Comparison of ENCODE assay signal across 8 mouse cellular contexts in genomic region chr5:121545793-121546529, GRCm38 (mm10). TPM values are rescaled to one million over a fixed set of nuclear protein-coding genes. Genes with fewer than 3 reads are reported as not detected.
DNase-seq lines count a peak whose midpoint lies in the region; ATAC-seq and TF ChIP-seq lines count a peak whose summit lies in the region.

Gene Mapkapk5, minus strand, starts transcription at chr5:121545905.

- H3K4me1 ChIP-seq in heart, embryonic 11.5 days (ENCODE audit: control insufficient read depth, insufficient read depth, low read length): peaks cover 9% of the 10 kb centered on the region
- H3K4me1 ChIP-seq in kidney, embryonic 16.5 days (ENCODE audit: insufficient read depth, low read length): peaks cover 17% of the 10 kb centered on the region
- peaks cover 14% of the 10 kb centered on the region for H3K4me1 ChIP-seq in liver, adult 2 months (ENCODE audit: control insufficient read depth, insufficient read depth, low read length)

- peak; percentile 99 for DNase-seq in B cell, adult 2 months
- DNase-seq in brain, adult 2 months (ENCODE audit: low read depth, low spot score): peak; percentile 98
- peak; percentile 80 for DNase-seq in liver, adult 2 months (ENCODE audit: extremely low read depth, low read depth, low spot score)
- DNase-seq in splenic B cell, adult 2 months (ENCODE audit: low read depth, low spot score): peak; percentile 97

- TF ChIP-seq POLR2A in liver, adult 2 months (IDR thresholded peaks at IDR 0.05; ENCODE audit: extremely low read depth, insufficient read depth, low read length): 0 out of 2 replicates have a peak, but pooled peaks have one; percentile 28
- peak; percentile 86 for TF ChIP-seq POLR2A in myocyte (IDR thresholded peaks at IDR 0.05; ENCODE audit: insufficient read length, low read depth)

- ATAC-seq in erythroblast, adult 5-6 weeks (replicated peaks; ENCODE audit: low FRiP score, poor library complexity, severe bottlenecking): peak; percentile 94
- ATAC-seq in heart, embryonic 11.5 days (replicated peaks; ENCODE audit: insufficient number of reproducible peaks, low FRiP score, low TSS enrichment): peak; percentile 92
- ATAC-seq in kidney, embryonic 16.5 days (ENCODE audit: low FRiP score, low TSS enrichment): peak; percentile 95

- H3K27ac ChIP-seq in heart, embryonic 11.5 days (ENCODE audit: low read depth, low read length): peak within 1 kb of the TSS; percentile 91
- H3K27ac ChIP-seq in kidney, embryonic 16.5 days (ENCODE audit: low read length): peak within 1 kb of the TSS; percentile 93
- H3K27ac ChIP-seq in liver, adult 2 months (replicated peaks; ENCODE audit: insufficient read depth, low read depth, low read length): peak within 1 kb of the TSS; percentile 84

- H3K36me3 ChIP-seq in heart, embryonic 11.5 days (ENCODE audit: control insufficient read depth, insufficient read depth, low read length): no peaks in the 10 kb centered on the region
- no peaks in the 10 kb centered on the region for H3K36me3 ChIP-seq in kidney, embryonic 16.5 days (ENCODE audit: insufficient read depth, low read length)
- no peaks in the 10 kb centered on the region for H3K36me3 ChIP-seq in liver, adult 2 months (ENCODE audit: control insufficient read depth, insufficient read depth, low read length)
- no peaks in the 10 kb centered on the region for H3K36me3 ChIP-seq in myocyte (ENCODE audit: control insufficient read depth, insufficient read depth)
- no peaks in the 10 kb centered on the region for H3K36me3 ChIP-seq in splenic B cell, adult 2 months (ENCODE audit: control insufficient read depth, insufficient read depth, low read length, poor library complexity, severe bottlenecking)

- WGBS in heart, embryonic 11.5 days (ENCODE audit: insufficient replicate concordance): 2% methylated on average over 55 of the region's 55 CpGs
- WGBS in kidney, embryonic 16.5 days: 1% methylated on average over 55 of the region's 55 CpGs
- WGBS in liver, adult 2 months: under 1% methylated on average over 52 of the region's 55 CpGs

- H3K27me3 ChIP-seq in heart, embryonic 11.5 days (ENCODE audit: control insufficient read depth, insufficient read depth, low read length): no peaks in the 10 kb centered on the region
- no peaks in the 10 kb centered on the region for H3K27me3 ChIP-seq in kidney, embryonic 16.5 days (ENCODE audit: insufficient read depth, low read length)
- no peaks in the 10 kb centered on the region for H3K27me3 ChIP-seq in liver, adult 2 months (ENCODE audit: control insufficient read depth, insufficient read depth, low read length)
- H3K27me3 ChIP-seq in myocyte (ENCODE audit: control insufficient read depth, insufficient read depth, insufficient read length): no peaks in the 10 kb centered on the region
- no peaks in the 10 kb centered on the region for H3K27me3 ChIP-seq in splenic B cell, adult 2 months (ENCODE audit: control insufficient read depth, insufficient read depth, low read length, poor library complexity, severe bottlenecking)

- peak within 1 kb of the TSS; percentile 93 for H3K4me2 ChIP-seq in heart, embryonic 11.5 days
- H3K4me2 ChIP-seq in kidney, embryonic 16.5 days (replicated peaks; ENCODE audit: low read depth, low read length): peak within 1 kb of the TSS; percentile 91
- peak within 1 kb of the TSS; percentile 84 for H3K4me2 ChIP-seq in myocyte (ENCODE audit: low read depth)

- TF ChIP-seq CTCF in liver, adult 2 months (IDR thresholded peaks at IDR 0.05; ENCODE audit: low read depth, low read length): no peak

- H3ac ChIP-seq in myocyte (ENCODE audit: control insufficient read depth, insufficient read length): peak within 1 kb of the TSS; percentile 96

- H3K79me2 ChIP-seq in liver, adult 2 months (ENCODE audit: control insufficient read depth, insufficient read depth, low read length): peaks cover 25% of the 10 kb centered on the region; the same call in 1 of the 2 replicates
- peaks cover 42% of the 10 kb centered on the region for H3K79me2 ChIP-seq in myocyte (ENCODE audit: control insufficient read depth, insufficient read depth)

- H3K4me3 ChIP-seq in heart, embryonic 11.5 days (ENCODE audit: low read depth, low read length): peak within 1 kb of the TSS; percentile 92
- H3K4me3 ChIP-seq in kidney, embryonic 16.5 days (ENCODE audit: low read length): peak within 1 kb of the TSS; percentile 95
- H3K4me3 ChIP-seq in liver, adult 2 months (ENCODE audit: insufficient read depth, low read depth, low read length): peak within 1 kb of the TSS; percentile 78
- peak within 1 kb of the TSS; percentile 60 for H3K4me3 ChIP-seq in myocyte

- H3K9ac ChIP-seq in heart, embryonic 11.5 days (ENCODE audit: low read depth, low read length): peak within 1 kb of the TSS; percentile 92
- peak within 1 kb of the TSS; percentile 94 for H3K9ac ChIP-seq in kidney, embryonic 16.5 days (replicated peaks; ENCODE audit: low read length)
- H3K9ac ChIP-seq in liver, adult 2 months (ENCODE audit: low read depth, low read length): peak within 1 kb of the TSS; percentile 92

- no peaks in the 10 kb centered on the region for H3K9me3 ChIP-seq in heart, embryonic 11.5 days (replicated peaks; ENCODE audit: control insufficient read depth, low read length)
- no peaks in the 10 kb centered on the region for H3K9me3 ChIP-seq in kidney, embryonic 16.5 days (ENCODE audit: low read length)

TF ChIP-seq in myocyte, 11 proteins besides CTCF, POLR2A, EP300 and RAD21:
- TF ChIP-seq TCF12 (IDR thresholded peaks at IDR 0.05; ENCODE audit: insufficient read depth, poor library complexity, severe bottlenecking): no peak
- no peak for TF ChIP-seq TCF3 (IDR thresholded peaks at IDR 0.05; ENCODE audit: insufficient read length, low read depth)
- TF ChIP-seq POLR2AphosphoS2 (IDR thresholded peaks at IDR 0.05; ENCODE audit: insufficient read length, low read depth): peak; percentile 93
- peak; percentile 74 for TF ChIP-seq E2F4 (IDR thresholded peaks at IDR 0.05; ENCODE audit: insufficient read depth)
- TF ChIP-seq CEBPB (IDR thresholded peaks at IDR 0.05; ENCODE audit: insufficient read depth, poor library complexity, severe bottlenecking): no peak
- no peak for TF ChIP-seq REST (IDR thresholded peaks at IDR 0.05; ENCODE audit: insufficient read depth, insufficient read length)
- TF ChIP-seq SRF (IDR thresholded peaks at IDR 0.05; ENCODE audit: control insufficient read depth, insufficient read length, low read depth): peak; percentile 71
- TF ChIP-seq MYOD1 (IDR thresholded peaks at IDR 0.05; ENCODE audit: control insufficient read depth in 1 of 3, insufficient read length in 2 of 3, low read depth in 2 of 3): peak in 1 of 3 experiments; percentile 23
- peak; percentile 93 for TF ChIP-seq MAX (IDR thresholded peaks at IDR 0.05; ENCODE audit: low read depth)
- TF ChIP-seq USF1 (IDR thresholded peaks at IDR 0.05; ENCODE audit: low read depth): no peak
- peak in 2 of 3 experiments; percentile 13 to 36 for TF ChIP-seq MYOG (IDR thresholded peaks at IDR 0.05; ENCODE audit: control insufficient read depth in 1 of 3, insufficient read depth in 1 of 3, insufficient read length in 2 of 3, low read depth in 2 of 3)

RNA-seq across cellular contexts. Expression of gene Mapkapk5, which starts in this region (rescaled TPM):
- 51.0 and 70.3 TPM in 2 replicates for total RNA-seq in erythroblast, adult 5-6 weeks (2015; ENCODE audit: low replicate concordance)
- 36.1 and 43.6 TPM in 2 replicates for total RNA-seq in erythroblast, adult 5-6 weeks (2017; ENCODE audit: low replicate concordance)
- polyA plus RNA-seq in heart, embryonic 11.5 days (2014; fragmentation: Nextera tagmentation; extraction: Ambion mirVana): 43.6 and 45.7 TPM in 2 replicates
- polyA plus RNA-seq in kidney, embryonic 16.5 days (2015; fragmentation: Nextera tagmentation; extraction: Ambion mirVana): 50.6 and 51.2 TPM in 2 replicates
- total RNA-seq in liver, adult 2 months (2014; rRNA removed): 39.0 and 40.1 TPM in 2 replicates
- 16.8 and 21.7 TPM in 2 replicates for polyA plus RNA-seq in liver, adult 2 months (2012; rRNA removed)
- 100 TPM for polyA plus RNA-seq in myocyte (2012; fragmentation: generic; extraction: Trizol)

Comparison
In these comparisons a context has a peak if more than half of its experiments do, and no peak if none do; other contexts are left out.
1. Peak in every context shown above with its lines: DNase-seq, ATAC-seq, H3K4me3 ChIP-seq and H3K27ac ChIP-seq.